Mouse (Mus musculus) layer of hippocampus, adult 2 months (tissue): ENCODE results near the gene Il13ra2. TPM values are rescaled to one million over a fixed set of nuclear protein-coding genes. Genes with fewer than 3 reads are reported as not detected.
"Not testable (repeated sequence)": the region's sequence is repeated elsewhere in the genome, so short reads cannot be mapped to it uniquely, and the experiment has no call there.

Source experiments
- DNase-seq, 2 experiments: peaks; one replicate each; pipeline ENCODE4 v3.0.0; 2022; ENCODE audit warnings: low spot score in 2 of 2
- H3K27ac ChIP-seq: fragments of 200-600 bp; 2 replicates; pipeline ENCODE4 v1.8.1; 2022
- H3K4me3 ChIP-seq: fragments of 200-600 bp; 2 replicates; pipeline ENCODE4 v1.8.1; 2022; ENCODE audit warnings: mild to moderate bottlenecking
- CTCF ChIP-seq: fragments of 200-600 bp; conservative IDR thresholded peaks from 2 replicates; pipeline ENCODE4 v1.8.1; 2022; ENCODE audit warnings: antibody characterized with exemption, mild to moderate bottlenecking, moderate library complexity
- long read RNA-seq, 2 experiments: library from polyadenylated mRNA; stranded (forward); transcript quantifications; one replicate each; pipeline ENCODE4 v2.0.0; 2021; ENCODE audit warnings: borderline mapping rate in 2 of 2
- total RNA-seq, 2 experiments: library from RNA; stranded (reverse); gene quantifications; 2 replicates each; pipeline ENCODE4 v1.2.3; 2021

The Il13ra2 gene
- total RNA-seq: 1 to 10 TPM in 1 of 2 experiments, under 1 TPM in 1; 0.29 to 1.4 TPM
- long read RNA-seq, experiment 1, partial matches to known transcripts: 0 of 1 reads
- long read RNA-seq, experiment 1, other reads (novel, unspliced or antisense): 1 of 1 reads
- long read RNA-seq, experiment 2, partial matches to known transcripts: 0 of 2 reads
- long read RNA-seq, experiment 2, other reads (novel, unspliced or antisense): 2 of 2 reads

DNA sequence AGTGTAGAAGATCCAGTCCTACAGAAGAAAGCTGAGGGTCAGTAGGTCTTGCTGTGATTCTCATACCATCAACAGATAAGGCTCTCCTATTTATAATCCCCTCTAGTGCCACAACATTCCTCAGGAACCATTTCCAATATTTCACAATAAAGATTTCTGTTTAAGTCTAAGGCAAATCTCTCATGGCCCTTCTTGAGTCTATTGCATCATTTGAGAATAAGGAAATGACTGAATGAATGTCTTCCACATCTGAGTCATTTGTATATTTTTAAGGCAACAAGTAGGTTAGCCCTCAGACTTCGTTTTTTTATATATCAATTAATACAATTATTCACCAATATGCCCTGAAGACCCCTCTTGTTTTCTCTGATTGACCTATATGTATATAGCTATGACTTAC lies at the start of gene Il13ra2:
Gene Il13ra2, minus strand, starts transcription at position 64 of the 400 bp plus-strand sequence.
- no peak within 1 kb of the TSS for H3K27ac ChIP-seq
- H3K4me3 ChIP-seq: no peak within 1 kb of the TSS
- no peak for DNase-seq
- no peak for TF ChIP-seq CTCF

DNA sequence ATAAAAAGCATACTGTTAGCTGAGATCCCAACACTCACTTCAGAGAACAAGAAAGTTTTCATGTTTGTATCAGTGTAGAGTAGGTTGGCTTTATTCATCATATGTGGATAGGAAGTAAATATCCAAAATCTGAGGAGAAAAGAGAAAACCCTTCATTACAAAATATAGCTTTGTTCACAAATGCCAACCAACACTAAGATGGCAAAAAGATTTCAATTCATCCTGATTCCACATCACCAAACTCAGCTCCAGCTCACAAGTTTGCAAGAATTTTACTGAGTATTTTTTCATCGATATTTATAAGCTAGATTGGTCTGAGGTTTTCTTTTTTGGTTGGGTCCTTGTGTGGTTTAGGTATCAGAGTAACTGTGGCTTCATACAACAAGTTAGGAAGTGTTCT lies 24.6 kb upstream of the Il13ra2 start, which contains the start of gene Vmn1r239-ps:
Gene Vmn1r239-ps, minus strand, starts transcription at position 101 of the 400 bp plus-strand sequence.
- DNase-seq, H3K4me3 ChIP-seq, H3K27ac ChIP-seq: not testable (repeated sequence)

DNA sequence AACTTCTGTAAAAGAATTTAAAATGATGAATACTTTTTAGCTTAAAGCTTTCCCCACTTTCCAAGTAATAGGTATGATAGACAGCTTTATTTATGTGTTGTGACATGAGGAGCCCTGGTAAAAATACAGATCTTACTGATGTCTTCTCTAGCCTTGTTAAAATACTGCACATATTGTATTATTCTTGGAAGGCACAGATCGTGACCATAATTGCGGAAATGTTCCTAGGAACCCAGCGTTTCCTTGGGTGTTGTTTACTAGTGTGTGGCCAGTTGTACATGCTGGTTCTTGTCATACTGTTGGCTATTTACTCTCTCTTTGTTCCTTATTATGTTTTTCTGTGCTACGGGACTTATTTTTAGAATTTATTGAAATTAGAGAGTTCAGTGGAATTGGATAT lies 14.4 kb upstream of the Il13ra2 start:
- Histone ChIP-seq H3K4me3 (no peak overlapping the region), H3K27ac (no peak overlapping the region)
- TF ChIP-seq CTCF: no peak
- no peak for DNase-seq

DNA sequence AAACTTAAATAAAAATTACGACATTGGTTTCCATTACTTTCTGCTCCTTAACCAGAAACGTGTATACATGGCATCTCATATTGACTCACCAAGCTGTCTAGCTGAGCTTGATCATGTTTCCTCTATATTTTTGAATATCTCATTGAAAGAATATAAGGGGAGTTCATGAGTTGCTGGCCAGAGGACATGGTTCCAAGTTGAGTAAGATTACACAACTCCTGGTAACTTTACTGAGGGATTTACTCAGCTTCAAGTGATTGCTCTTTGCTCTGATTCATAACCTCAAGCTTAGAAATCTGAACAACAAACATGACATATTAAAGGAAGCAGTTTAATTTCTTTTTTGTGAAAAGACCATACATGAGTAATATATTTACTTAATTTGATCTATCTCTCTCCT lies 6.4 kb upstream of the Il13ra2 start:
- no peak for TF ChIP-seq CTCF
- DNase-seq: no peak
- Histone ChIP-seq H3K4me3 (no peak overlapping the region), H3K27ac (no peak overlapping the region)

DNA sequence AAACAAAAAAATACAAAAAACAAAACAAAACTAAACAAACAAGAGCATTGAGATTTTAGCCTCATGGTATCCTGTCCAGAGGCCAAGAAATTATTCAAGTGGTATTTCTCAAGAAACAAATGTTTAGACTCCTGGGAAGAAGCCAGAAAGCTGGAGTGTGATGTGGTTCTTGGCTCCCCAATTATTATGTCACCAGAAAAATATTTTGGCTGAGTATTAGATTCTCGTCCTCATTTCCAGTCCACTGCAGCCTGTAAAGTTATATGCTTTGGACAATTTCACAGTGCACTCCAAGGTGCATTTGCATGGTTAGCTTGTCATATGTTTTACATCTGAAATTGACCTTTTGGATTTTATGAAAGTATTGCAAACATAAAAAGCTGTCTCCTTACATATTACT lies 761 bp upstream of the Il13ra2 start:
- no peak overlapping the region for H3K4me3 ChIP-seq
- no peak for DNase-seq
- TF ChIP-seq CTCF: no peak
- H3K27ac ChIP-seq: no peak overlapping the region

DNA sequence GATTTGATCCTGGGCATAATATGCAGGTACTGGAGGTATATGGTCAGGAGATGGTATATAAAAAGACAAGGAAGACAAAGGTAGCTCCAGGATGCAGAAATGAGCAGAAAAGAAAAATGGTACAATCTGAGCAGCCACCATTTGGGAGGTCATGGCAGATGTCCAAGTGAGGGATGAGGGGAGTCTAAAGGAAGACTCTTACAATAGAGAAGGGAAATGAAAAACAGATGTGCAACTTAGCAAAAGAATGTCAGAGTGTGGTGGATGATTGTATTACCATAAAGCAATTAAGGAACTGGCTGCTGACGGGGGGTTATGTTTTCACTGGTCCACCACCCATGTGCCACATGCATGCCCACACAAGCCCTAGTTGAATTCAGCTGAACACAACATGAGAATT lies 35.5 kb downstream of the Il13ra2 start:
- DNase-seq: no peak
- H3K4me3 ChIP-seq: no peak overlapping the region
- no peak for TF ChIP-seq CTCF
- no peak overlapping the region for H3K27ac ChIP-seq

DNA sequence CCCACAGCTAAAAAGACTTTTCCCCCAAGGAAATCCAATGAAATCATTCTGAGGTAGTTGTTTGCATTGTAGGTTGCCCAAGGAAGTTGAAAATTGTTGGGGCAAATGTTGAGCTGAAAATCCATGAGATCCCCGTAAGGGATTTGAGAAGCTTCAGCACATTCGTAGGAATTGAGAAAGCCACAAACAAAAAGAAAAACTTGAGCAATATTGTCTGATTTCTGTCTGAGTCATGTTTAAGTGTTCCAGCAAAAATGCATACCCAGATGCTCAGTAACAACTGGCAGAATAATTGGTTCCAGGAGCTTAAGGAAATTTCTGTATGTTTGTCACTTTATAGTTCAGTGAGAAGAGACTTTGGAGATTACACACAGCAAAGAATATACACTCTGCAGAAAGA lies 79.8 kb downstream of the Il13ra2 start:
- TF ChIP-seq CTCF: no peak
- no peak overlapping the region for H3K4me3 ChIP-seq
- H3K27ac ChIP-seq: no peak overlapping the region
- DNase-seq: no peak

Other genes starting within 250 kb of the Il13ra2 start
- not detected for gene Vmn1r239-ps, start 24.5 kb upstream of the Il13ra2 start, total RNA-seq
- gene Lrch2, start 124.9 kb upstream of the Il13ra2 start, total RNA-seq: 10 to 100 TPM; 24.7 to 25.3 TPM